Mouse (Mus musculus): Measurements from ENCODE around the gene AU022751. TPM values are rescaled to one million over a fixed set of nuclear protein-coding genes. Genes with fewer than 3 reads are reported as not detected.
"Not testable (repeated sequence)": the region's sequence is repeated elsewhere in the genome, so short reads cannot be mapped to it uniquely, and the experiment has no call there.

Gene AU022751
- total RNA-seq (2022): not detected

GRCm38 (mm10) chrX:6082954-6083680, at the start of gene AU022751:
TSS of gene AU022751 (minus strand) at chrX:6083419.
- DNase-seq (ENCODE audit: low spot score): no peak

- no peak for DNase-seq (ENCODE audit: low spot score)
These were observed 9.0 kb upstream of the AU022751 start for GRCm38 (mm10) chrX:6091996-6092757.

DNA sequence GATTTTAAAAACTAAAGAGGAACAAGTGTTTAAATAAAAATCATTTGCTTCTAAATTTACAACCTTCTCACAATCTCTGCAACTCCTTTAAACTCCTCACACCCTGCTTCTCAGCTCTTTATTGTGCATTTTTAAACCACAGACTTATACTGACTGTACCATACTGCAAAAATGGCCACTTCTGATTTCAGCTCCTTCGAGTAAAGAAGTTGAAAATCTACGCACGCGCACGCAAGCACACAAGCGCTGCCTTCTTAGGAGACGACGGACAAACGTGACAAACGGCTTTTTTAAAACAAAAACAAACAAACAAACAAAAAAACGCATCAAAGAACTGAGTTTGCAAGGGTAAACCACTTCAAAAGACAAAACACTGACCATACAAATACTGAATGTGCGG, 8.3 kb upstream of the AU022751 start:
- no peak for DNase-seq (ENCODE audit: low spot score)

DNA sequence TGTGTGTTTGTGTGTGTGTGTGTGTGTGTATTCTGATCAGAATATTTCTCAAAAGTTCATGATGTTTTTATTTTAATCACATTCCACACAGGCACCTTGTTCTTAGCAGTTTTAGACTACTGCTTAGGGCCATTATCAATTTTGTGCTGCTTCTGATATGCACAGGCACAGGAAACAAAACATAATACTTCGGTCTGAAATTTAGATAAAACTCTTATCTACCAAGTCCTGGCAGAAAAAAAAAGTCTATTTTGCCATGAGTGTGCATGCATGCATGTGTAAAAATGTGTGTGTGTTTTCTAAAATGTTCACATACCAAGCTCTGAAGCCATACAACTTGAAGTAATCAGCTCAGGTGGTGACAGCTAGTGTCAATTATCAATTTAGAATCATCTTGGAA, 21.7 kb downstream of the AU022751 start:
- no peak for DNase-seq (ENCODE audit: low spot score)

- DNase-seq (ENCODE audit: low spot score): not testable (repeated sequence)
These were observed 35.1 kb downstream of the AU022751 start for GRCm38 (mm10) chrX:6047936-6048614.

DNA sequence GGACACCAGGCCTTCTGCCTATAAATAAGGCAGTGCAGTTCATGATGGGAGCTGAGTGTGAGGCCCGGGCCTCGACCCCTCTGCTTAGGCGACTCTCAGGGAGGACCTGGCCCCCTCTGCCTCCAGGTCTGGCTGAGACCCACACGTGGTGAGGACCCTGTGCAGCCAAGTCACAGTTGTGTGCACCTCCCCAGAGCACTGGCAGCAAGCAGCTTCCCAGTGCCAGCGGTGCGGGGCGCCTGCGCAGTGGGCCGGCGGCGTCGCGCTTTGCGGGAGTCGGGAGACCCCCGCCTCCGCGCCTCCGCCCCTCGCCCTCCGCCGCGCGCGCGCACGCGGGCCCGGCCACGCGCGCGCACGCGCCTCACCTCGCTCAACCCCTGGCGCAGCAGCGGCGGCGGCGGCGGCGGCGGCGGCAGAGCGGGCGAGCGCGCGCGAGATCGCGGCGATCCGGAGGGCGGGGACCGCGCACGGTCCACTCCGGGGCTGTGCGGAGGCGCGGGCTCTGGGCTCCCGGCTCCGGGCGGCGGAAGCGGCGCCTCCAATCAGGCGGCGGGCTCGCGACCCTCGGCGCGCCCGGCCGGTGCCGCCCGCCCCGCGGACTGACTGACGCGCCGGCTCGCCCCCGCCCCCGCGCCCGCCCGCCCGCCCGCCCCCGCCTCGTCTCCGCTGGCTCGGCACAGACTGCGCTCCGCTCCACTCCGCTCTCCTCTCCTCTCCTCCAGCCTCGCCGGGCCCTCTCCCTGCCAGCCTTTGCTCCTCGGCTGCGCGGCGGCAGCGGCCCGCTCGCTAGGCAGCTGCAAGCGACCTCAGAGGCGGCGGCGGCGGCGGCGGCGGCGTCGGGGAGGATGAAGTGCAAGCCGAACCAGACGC, 35.9 kb downstream of the AU022751 start, which contains the start of gene Nudt11:
Gene Nudt11 (plus strand): TSS at position 388 of the 870 bp plus-strand sequence.
- DNase-seq (ENCODE audit: low spot score): not testable (repeated sequence)

Small RNA genes within 50 kb of the gene (microRNA-seq; reads per million reads assigned to microRNA genes)
- gene Gm27360: not detected

Other genes with a start within 250 kb of the AU022751 start
- 1 to 10 TPM; 1.1 to 1.4 (median 1.3) TPM for gene Nudt11, start 36.0 kb downstream of the AU022751 start, total RNA-seq (2022)
- 1 to 10 TPM in 1 of 4 experiments, under 1 TPM in 3; 0.80 to 1.1 (median 0.83) TPM for gene Nudt10, start 89.6 kb upstream of the AU022751 start, total RNA-seq (2022)
- not detected for gene Bmp15, start 237.3 kb upstream of the AU022751 start, total RNA-seq (2022)